Mouse (Mus musculus) heart, embryonic 11.5 days (tissue): ENCODE measurements around the gene Tesc. TPM values are rescaled to one million over a fixed set of nuclear protein-coding genes. Genes with fewer than 3 reads are reported as not detected.

Experiments
- ATAC-seq: fragments of 200-750 bp; cut with Nextera tagmentation; replicated peaks from 2 replicates; pipeline ENCODE4 v1.8.0; 2017; ENCODE audit warnings: moderate library complexity; ENCODE audit not compliant: insufficient number of reproducible peaks, low FRiP score, low TSS enrichment
- H3K27ac ChIP-seq: fragments of 300-500 bp; sonication (generic); 2 replicates; pipeline ENCODE4 v1.5.1; 2014; ENCODE audit warnings: mild to moderate bottlenecking, low read depth, low read length
- H3K27me3 ChIP-seq: fragments of 300-500 bp; sonication (generic); 2 replicates; pipeline ENCODE4 v1.6.1; 2014; ENCODE audit warnings: mild to moderate bottlenecking, low read length, mixed read lengths; ENCODE audit not compliant: control insufficient read depth, insufficient read depth
- H3K36me3 ChIP-seq: fragments of 300-500 bp; sonication (generic); 2 replicates; pipeline ENCODE4 v1.6.1; 2014; ENCODE audit warnings: mild to moderate bottlenecking, low read length, moderate library complexity, mixed read lengths; ENCODE audit not compliant: control insufficient read depth, insufficient read depth
- H3K4me1 ChIP-seq: fragments of 300-500 bp; sonication (generic); 2 replicates; pipeline ENCODE4 v1.6.1; 2014; ENCODE audit warnings: low read length; ENCODE audit not compliant: control insufficient read depth, insufficient read depth
- H3K4me2 ChIP-seq: fragments of 300-500 bp; sonication (generic); 2 replicates; pipeline ENCODE4 v1.6.1; 2014; ENCODE audit warnings: mild to moderate bottlenecking, moderate library complexity
- H3K4me3 ChIP-seq: fragments of 300-500 bp; sonication (generic); 2 replicates; pipeline ENCODE4 v1.5.1; 2014; ENCODE audit warnings: low read depth, low read length
- H3K9ac ChIP-seq: fragments of 300-500 bp; sonication (generic); 2 replicates; pipeline ENCODE4 v1.6.1; 2014; ENCODE audit warnings: mild to moderate bottlenecking, low read depth, low read length, moderate library complexity
- H3K9me3 ChIP-seq: fragments of 300-500 bp; sonication (generic); replicated peaks from 2 replicates; pipeline ENCODE4 v1.6.1; 2016; ENCODE audit warnings: low read length; ENCODE audit not compliant: control insufficient read depth
- WGBS: fragments of 180-500 bp; shearing (Covaris S2); extraction: QIAGEN DNeasy Blood & Tissue Kit; methylation state at CpG from one replicate; pipeline ENCODE4 v1.1.7; 2014; ENCODE audit not compliant: insufficient replicate concordance; 5-methylcytosine and 5-hydroxymethylcytosine counted together
- polyA plus RNA-seq: library from polyadenylated mRNA; unstranded; fragments of >200 nt; fragmentation: Nextera tagmentation; extraction: Ambion mirVana; gene quantifications from 2 replicates; pipeline ENCODE4 v1.2.1, GENCODE M21; 2014

Gene Tesc
- polyA plus RNA-seq, 1 experiment from 2014 or later: 17.9 TPM

DNA sequence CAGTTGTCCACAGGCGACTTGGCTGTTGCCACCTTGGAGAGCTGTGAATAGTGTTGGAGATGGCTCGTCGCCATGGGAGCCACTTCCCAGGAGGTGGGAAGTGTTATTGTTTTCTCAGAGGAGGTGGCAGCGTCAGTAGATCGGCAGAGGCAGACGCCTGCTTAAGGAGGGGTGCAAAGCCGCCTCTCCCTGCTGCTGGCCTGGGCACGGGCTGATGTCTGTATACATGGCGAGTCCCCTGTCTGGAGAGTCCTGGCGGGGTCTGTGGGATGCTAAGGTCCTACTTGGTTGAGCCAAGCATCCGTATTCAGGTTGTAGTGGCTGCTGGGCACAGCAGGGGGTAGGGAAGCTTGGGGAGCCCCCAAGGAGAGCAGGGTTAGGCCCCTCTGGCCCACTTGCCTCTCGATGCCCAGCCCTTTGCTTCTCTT is 11.7 kb downstream of the Tesc start:
- no peak overlapping the region for H3K4me3 ChIP-seq
- no peak overlapping the region for H3K27ac ChIP-seq
- peaks cover 7% of the 10 kb centered on the region; the same call in 1 of the 2 replicates for H3K4me1 ChIP-seq
- H3K4me2 ChIP-seq: no peak overlapping the region
- no peaks in the 10 kb centered on the region for H3K36me3 ChIP-seq
- 27% methylated on average over 12 of the region's 12 CpGs for WGBS
- H3K9me3 ChIP-seq: no peaks in the 10 kb centered on the region
- H3K27me3 ChIP-seq: no peaks in the 10 kb centered on the region
- H3K9ac ChIP-seq: no peak overlapping the region
- ATAC-seq: no peak

- Histone ChIP-seq H3K4me2 (no peak overlapping the region), H3K4me1 (0 out of 2 replicates have a peak, but pooled peaks cover 2% of the 10 kb centered on the region), H3K9ac (no peak overlapping the region), H3K9me3 (no peaks in the 10 kb centered on the region), H3K36me3 (no peaks in the 10 kb centered on the region), H3K4me3 (no peak overlapping the region), H3K27me3 (no peaks in the 10 kb centered on the region), H3K27ac (no peak overlapping the region)
- 88% methylated on average over 6 of the region's 6 CpGs for WGBS
- no peak for ATAC-seq
These were observed 15.1 kb downstream of the Tesc start for GRCm38 (mm10) chr5:118042599-118042998.

DNA sequence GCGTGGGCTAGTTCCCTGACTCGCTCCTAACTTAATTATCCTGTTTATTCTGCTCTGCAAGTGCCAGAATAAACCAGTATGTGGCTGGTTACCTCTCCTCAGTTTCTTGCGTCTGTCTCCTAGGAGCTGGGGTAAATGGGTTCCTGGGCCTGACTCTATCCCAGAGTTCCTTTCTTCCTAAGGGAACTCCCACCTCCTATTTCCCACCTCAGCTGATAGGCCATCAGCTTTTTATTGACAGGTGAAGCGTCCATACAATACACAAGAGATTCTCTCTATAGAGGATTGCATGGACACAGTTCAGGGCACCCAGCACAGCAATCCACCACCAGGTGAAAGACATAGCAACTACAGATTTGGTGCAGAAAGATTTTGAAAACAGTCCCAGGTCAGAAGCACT is 16.2 kb downstream of the Tesc start:
- Histone ChIP-seq H3K9ac (no peak overlapping the region), H3K4me2 (no peak overlapping the region), H3K36me3 (no peaks in the 10 kb centered on the region), H3K9me3 (no peaks in the 10 kb centered on the region), H3K27me3 (no peaks in the 10 kb centered on the region), H3K4me3 (no peak overlapping the region), H3K27ac (no peak overlapping the region), H3K4me1 (no peaks in the 10 kb centered on the region)
- 79% methylated on average over 4 of the region's 4 CpGs for WGBS
- ATAC-seq: no peak

- Histone ChIP-seq H3K36me3 (no peaks in the 10 kb centered on the region), H3K27ac (no peak overlapping the region), H3K9ac (no peak overlapping the region), H3K4me1 (no peaks in the 10 kb centered on the region), H3K4me2 (no peak overlapping the region), H3K27me3 (no peaks in the 10 kb centered on the region), H3K9me3 (no peaks in the 10 kb centered on the region), H3K4me3 (no peak overlapping the region)
- ATAC-seq: no peak
- 86% methylated on average over 6 of the region's 6 CpGs for WGBS
These were observed 17.4 kb downstream of the Tesc start for GRCm38 (mm10) chr5:118044907-118045306.

DNA sequence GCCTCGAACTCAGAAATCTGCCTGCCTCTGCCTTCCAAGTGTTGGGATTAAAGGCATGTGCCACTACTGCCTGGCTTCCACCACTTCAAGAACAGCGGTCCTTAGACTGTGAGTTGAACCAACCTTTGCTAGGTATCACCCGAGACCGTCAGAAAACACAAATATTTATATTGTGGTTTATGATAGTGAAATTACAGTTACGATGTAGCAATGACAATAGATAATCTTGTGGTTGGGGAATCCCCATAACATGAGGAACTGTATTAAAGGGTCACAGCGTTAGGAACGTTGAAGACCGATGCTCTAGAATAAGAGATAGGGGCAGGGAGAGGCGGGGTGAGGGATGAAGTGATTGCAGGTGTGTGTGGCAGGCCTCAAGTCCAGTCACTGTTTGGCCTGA is 17.8 kb downstream of the Tesc start:
- H3K4me2 ChIP-seq: no peak overlapping the region
- no peaks in the 10 kb centered on the region for H3K9me3 ChIP-seq
- WGBS: 85% methylated on average over 9 of the region's 9 CpGs
- H3K27me3 ChIP-seq: no peaks in the 10 kb centered on the region
- H3K4me1 ChIP-seq: no peaks in the 10 kb centered on the region
- no peak overlapping the region for H3K4me3 ChIP-seq
- H3K36me3 ChIP-seq: no peaks in the 10 kb centered on the region
- no peak for ATAC-seq
- H3K9ac ChIP-seq: no peak overlapping the region
- no peak overlapping the region for H3K27ac ChIP-seq

DNA sequence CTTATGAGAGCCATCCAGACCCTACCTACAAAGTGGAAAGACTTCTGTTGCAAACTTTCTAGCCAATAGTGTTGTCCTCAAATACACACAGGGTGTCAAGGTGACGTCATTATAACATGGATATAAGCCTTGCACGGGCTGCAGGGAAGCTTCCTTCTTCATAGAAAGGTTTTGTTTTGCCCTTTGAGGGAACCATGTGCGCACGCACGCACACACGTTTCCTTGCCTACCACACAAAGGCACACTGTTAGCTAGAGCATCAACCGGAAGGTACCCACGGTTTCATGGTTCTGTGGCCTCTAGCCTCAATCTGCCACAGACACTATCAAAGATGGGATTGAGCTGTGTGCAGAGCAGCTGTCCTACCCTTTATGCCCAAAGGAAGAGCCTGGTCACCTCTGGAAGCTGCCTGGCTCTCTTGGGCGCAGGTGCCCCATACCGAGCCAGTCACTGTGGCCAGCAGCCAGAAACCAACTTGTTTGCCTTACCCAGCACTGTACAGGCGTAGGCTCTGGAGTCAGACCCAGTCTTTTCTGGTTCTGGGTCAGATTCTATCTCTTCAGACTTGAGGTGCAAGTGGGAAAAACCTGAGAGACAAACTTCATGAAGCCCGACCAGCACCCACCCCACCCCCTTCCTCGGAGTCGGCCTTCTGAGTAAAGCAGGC is 19.7 kb downstream of the Tesc start:
- no peak for ATAC-seq
- H3K27me3 ChIP-seq: no peaks in the 10 kb centered on the region
- H3K27ac ChIP-seq: no peak overlapping the region
- H3K4me2 ChIP-seq: no peak overlapping the region
- no peaks in the 10 kb centered on the region for H3K9me3 ChIP-seq
- H3K36me3 ChIP-seq: no peaks in the 10 kb centered on the region
- no peak overlapping the region for H3K9ac ChIP-seq
- no peaks in the 10 kb centered on the region for H3K4me1 ChIP-seq
- H3K4me3 ChIP-seq: no peak overlapping the region
- 87% methylated on average over 14 of the region's 14 CpGs for WGBS

GRCm38 (mm10) chr5:118048412-118048811 is 20.9 kb downstream of the Tesc start:
- Histone ChIP-seq H3K4me2 (no peak overlapping the region), H3K27ac (no peak overlapping the region), H3K36me3 (no peaks in the 10 kb centered on the region), H3K4me3 (no peak overlapping the region), H3K9ac (no peak overlapping the region), H3K27me3 (no peaks in the 10 kb centered on the region), H3K9me3 (no peaks in the 10 kb centered on the region), H3K4me1 (no peaks in the 10 kb centered on the region)
- ATAC-seq: no peak
- 70% methylated on average over 4 of the region's 4 CpGs for WGBS

DNA sequence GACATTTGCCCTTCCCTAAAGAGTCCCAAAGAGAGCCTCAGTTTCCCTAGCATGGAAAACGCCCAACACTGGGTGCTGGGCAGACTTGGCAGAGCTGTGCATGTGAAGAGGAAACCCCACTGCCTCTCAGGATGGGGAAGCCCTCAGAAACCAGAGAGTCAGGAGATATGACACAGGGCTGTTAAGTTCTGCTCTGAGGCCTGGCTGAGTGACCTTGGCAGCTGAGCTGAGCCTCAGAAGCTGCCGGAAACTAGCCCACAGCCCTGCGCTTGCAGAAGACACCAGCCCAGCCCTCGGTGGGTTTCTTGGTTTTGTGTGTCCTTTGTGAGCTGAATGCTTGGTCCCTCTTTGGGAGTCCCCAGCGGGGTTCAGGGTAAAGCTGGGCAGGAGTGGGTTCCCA is 21.4 kb downstream of the Tesc start:
- Histone ChIP-seq H3K27ac (no peak overlapping the region), H3K36me3 (no peaks in the 10 kb centered on the region), H3K9ac (no peak overlapping the region), H3K4me1 (no peaks in the 10 kb centered on the region), H3K4me2 (no peak overlapping the region), H3K4me3 (no peak overlapping the region), H3K27me3 (no peaks in the 10 kb centered on the region), H3K9me3 (no peaks in the 10 kb centered on the region)
- 79% methylated on average over 5 of the region's 5 CpGs for WGBS
- no peak for ATAC-seq

DNA sequence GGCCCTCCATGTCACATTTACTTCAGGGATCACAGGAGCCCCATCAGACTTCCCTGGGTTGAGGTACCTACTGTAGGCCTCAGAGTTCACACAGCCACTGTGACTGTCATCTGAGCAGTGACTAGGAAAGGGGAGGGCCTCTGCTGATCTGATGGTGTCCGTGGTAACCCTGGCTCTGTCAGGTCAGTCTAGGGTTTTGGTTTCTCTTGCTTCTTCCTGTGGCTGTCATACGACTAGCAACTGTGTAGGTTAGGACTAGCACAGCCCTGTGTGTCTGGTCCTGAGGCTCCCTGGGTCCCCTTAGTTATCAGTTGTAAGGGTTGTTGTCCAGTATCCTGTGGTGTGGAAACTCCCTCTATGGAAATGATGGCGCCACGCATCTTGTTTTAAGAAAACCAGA is 23.2 kb downstream of the Tesc start:
- 68% methylated on average over 4 of the region's 4 CpGs for WGBS
- Histone ChIP-seq H3K27me3 (no peaks in the 10 kb centered on the region), H3K4me2 (no peak overlapping the region), H3K36me3 (no peaks in the 10 kb centered on the region), H3K4me1 (0 out of 2 replicates have a peak, but pooled peaks cover 3% of the 10 kb centered on the region), H3K4me3 (no peak overlapping the region), H3K9me3 (no peaks in the 10 kb centered on the region), H3K9ac (no peak overlapping the region), H3K27ac (no peak overlapping the region)
- ATAC-seq: no peak
